Mouse (Mus musculus) bone marrow macrophage, adult 2 months (primary cell): ENCODE data around the gene Lss.

Experiments used
- CTCF ChIP-seq: IDR thresholded peaks from 2 replicates; pipeline ENCODE4 v1.5.1; 2012; ENCODE audit warnings: low read depth, mild to moderate bottlenecking, low read length, moderate library complexity
- POLR2A ChIP-seq: IDR thresholded peaks from 2 replicates; pipeline ENCODE4 v1.6.1; 2012; ENCODE audit warnings: mild to moderate bottlenecking, low read depth, low read length, borderline replicate concordance

DNA sequence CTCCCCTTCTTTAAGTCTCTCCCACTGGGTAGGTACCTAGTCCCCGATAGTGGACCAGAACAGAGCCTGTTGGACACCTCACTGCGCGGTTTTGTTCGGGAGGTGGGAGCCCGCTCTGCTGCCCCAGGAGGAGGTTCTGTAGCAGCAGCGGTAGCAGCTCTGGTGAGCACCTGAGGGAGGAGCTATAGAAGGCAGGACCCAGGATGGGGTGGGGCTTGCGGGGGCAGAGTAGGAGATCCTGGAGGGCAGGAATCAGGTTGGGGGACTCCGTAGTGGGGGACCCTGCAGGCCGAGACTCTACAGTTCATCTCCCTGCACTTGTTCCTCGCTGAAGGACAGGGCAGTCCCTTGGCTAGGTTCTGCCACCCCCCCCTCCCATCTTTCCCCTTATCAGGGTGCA is 52.8 kb downstream of the Lss start:
- TF ChIP-seq POLR2A (no peak), CTCF (no peak)
